Mouse (Mus musculus): ENCODE data around the gene Gsdma3. TPM values are rescaled to one million over a fixed set of nuclear protein-coding genes. Genes with fewer than 3 reads are reported as not detected.

Gsdma3 gene
- total RNA-seq, 2 experiments from 2014 or later: 0.30 to 0.36 TPM

GRCm38 (mm10) chr11:98686976-98687375 is 60.8 kb downstream of the Gsdma3 start:
- intact Hi-C loops (cut with DNase I): no loop called here
- DNase-seq (ENCODE audit: extremely low spot score in 1 of 2, low spot score in 2 of 2): no peak

Other genes with a start within 250 kb of the Gsdma3 start
- gene Tcap, start 242.5 kb upstream of the Gsdma3 start, total RNA-seq (2021): 1 to 10 TPM; 5.4 to 6.9 TPM
- gene Pnmt, start 239.9 kb upstream of the Gsdma3 start, total RNA-seq (2021): 1 to 10 TPM in 1 of 2 experiments, under 1 TPM in 1; 0.61 to 1.1 TPM
- 10 to 100 TPM in 1 of 2 experiments, 1 to 10 TPM in 1; 8.6 to 10.1 TPM for gene Pgap3, start 225.9 kb upstream of the Gsdma3 start, total RNA-seq (2021)
- gene Erbb2, start 213.9 kb upstream of the Gsdma3 start, total RNA-seq (2021): 1 to 10 TPM; 2.4 TPM
- 100 to 1,000 TPM; 104 to 117 TPM for gene Mien1, start 187.4 kb upstream of the Gsdma3 start, total RNA-seq (2021)
- 1 to 10 TPM; 2.1 to 2.6 TPM for gene Grb7, start 180.0 kb upstream of the Gsdma3 start, total RNA-seq (2021)
- under 1 TPM; 0.34 TPM for gene Ikzf3, start 80.3 kb upstream of the Gsdma3 start, total RNA-seq (2021)
- not detected for gene Zpbp2, start 75.3 kb upstream of the Gsdma3 start, total RNA-seq (2021)
- gene Ormdl3, start 39.0 kb upstream of the Gsdma3 start, total RNA-seq (2021): 10 to 100 TPM; 44.1 to 49.6 TPM
- gene Lrrc3c, start 28.1 kb upstream of the Gsdma3 start, total RNA-seq (2021): not detected
- 10 to 100 TPM; 12.6 to 16.8 TPM for gene Gm12355, start 699 bp upstream of the Gsdma3 start, total RNA-seq (2021)
- not detected for gene Gsdma2, start 20.4 kb downstream of the Gsdma3 start, total RNA-seq (2021)
- under 1 TPM; 0.13 to 0.16 TPM for gene Gsdma, start 38.0 kb downstream of the Gsdma3 start, total RNA-seq (2021)
- 100 to 1,000 TPM; 136 to 138 TPM for gene Psmd3, start 56.2 kb downstream of the Gsdma3 start, total RNA-seq (2021)
- gene Csf3, start 74.9 kb downstream of the Gsdma3 start, total RNA-seq (2021): not detected
- gene Med24, start 103.1 kb downstream of the Gsdma3 start, total RNA-seq (2021): 100 to 1,000 TPM in 1 of 2 experiments, 10 to 100 TPM in 1; 91.7 to 102 TPM
- 1,000 to 10,000 TPM; 1,115 to 1,123 TPM for gene Thra, start 114.3 kb downstream of the Gsdma3 start, total RNA-seq (2021)
- gene Nr1d1, start 149.0 kb downstream of the Gsdma3 start, total RNA-seq (2021): 10 to 100 TPM; 63.3 to 70.5 TPM
- 100 to 1,000 TPM; 162 to 177 TPM for gene Msl1, start 169.2 kb downstream of the Gsdma3 start, total RNA-seq (2021)
- 10 to 100 TPM; 52.3 to 55.8 TPM for gene Casc3, start 178.5 kb downstream of the Gsdma3 start, total RNA-seq (2021)
- 100 to 1,000 TPM; 121 to 122 TPM for gene Rapgefl1, start 210.4 kb downstream of the Gsdma3 start, total RNA-seq (2021)
- gene Wipf2, start 237.3 kb downstream of the Gsdma3 start, total RNA-seq (2021): 10 to 100 TPM; 28.5 to 29.6 TPM

All from left cerebral cortex, postnatal 10 days (tissue).